Mouse (Mus musculus) embryonic facial prominence, embryonic 11.5 days (tissue): ENCODE measurements around the gene Nedd4. TPM values are rescaled to one million over a fixed set of nuclear protein-coding genes. Genes with fewer than 3 reads are reported as not detected.

Experiments
- ATAC-seq: fragments of 200-750 bp; cut with Nextera tagmentation; replicated peaks from 2 replicates; pipeline ENCODE4 v1.8.0; 2017; ENCODE audit warnings: low read depth; ENCODE audit not compliant: insufficient number of reproducible peaks, low FRiP score, low TSS enrichment
- DNase-seq: peaks from one replicate; pipeline ENCODE4 v3.0.0-alpha.2; 2015; ENCODE audit warnings: low spot score
- H3K27ac ChIP-seq: fragments of 300-500 bp; sonication (generic); replicated peaks from 2 replicates; pipeline ENCODE4 v1.5.1; 2014; ENCODE audit warnings: mild to moderate bottlenecking, low read depth, low read length, control low read depth
- H3K27me3 ChIP-seq: fragments of 300-500 bp; sonication (generic); 2 replicates; pipeline ENCODE4 v1.6.1; 2014; ENCODE audit warnings: mild to moderate bottlenecking, low read length, moderate library complexity, mixed read lengths; ENCODE audit not compliant: control insufficient read depth, insufficient read depth
- H3K36me3 ChIP-seq: fragments of 300-500 bp; sonication (generic); replicated peaks from 2 replicates; pipeline ENCODE4 v1.6.1; 2014; ENCODE audit warnings: low read depth, mild to moderate bottlenecking, low read length, moderate library complexity, mixed read lengths; ENCODE audit not compliant: control insufficient read depth, insufficient read depth
- H3K4me1 ChIP-seq: fragments of 300-500 bp; sonication (generic); 2 replicates; pipeline ENCODE4 v1.6.1; 2014; ENCODE audit warnings: low read length, mixed read lengths; ENCODE audit not compliant: control insufficient read depth, insufficient read depth
- H3K4me2 ChIP-seq: fragments of 300-500 bp; sonication (generic); 2 replicates; pipeline ENCODE4 v1.6.1; 2014; ENCODE audit warnings: low read depth, mild to moderate bottlenecking, control low read depth, low read length, moderate library complexity
- H3K4me3 ChIP-seq: fragments of 300-500 bp; sonication (generic); 2 replicates; pipeline ENCODE4 v1.5.1; 2014; ENCODE audit warnings: low read depth, low read length, control low read depth
- H3K9ac ChIP-seq: fragments of 300-500 bp; sonication (generic); replicated peaks from 2 replicates; pipeline ENCODE4 v1.6.1; 2014; ENCODE audit warnings: mild to moderate bottlenecking, control low read depth, low read length
- H3K9me3 ChIP-seq: fragments of 300-500 bp; sonication (generic); replicated peaks from 2 replicates; pipeline ENCODE4 v1.6.1; 2016; ENCODE audit warnings: mild to moderate bottlenecking, low read length, inconsistent platforms, mixed read lengths; ENCODE audit not compliant: control insufficient read depth
- WGBS: fragments of 180-500 bp; shearing (Covaris S2); extraction: QIAGEN DNeasy Blood & Tissue Kit; methylation state at CpG from one replicate; pipeline ENCODE4 v1.1.7; 2014; 5-methylcytosine and 5-hydroxymethylcytosine counted together
- polyA plus RNA-seq: library from polyadenylated mRNA; unstranded; fragments of >200 nt; fragmentation: Nextera tagmentation; extraction: Ambion mirVana; gene quantifications from 2 replicates; pipeline ENCODE4 v1.2.1, GENCODE M21; 2014

Gene Nedd4
- polyA plus RNA-seq, 1 experiment from 2014 or later = 859 TPM

DNA sequence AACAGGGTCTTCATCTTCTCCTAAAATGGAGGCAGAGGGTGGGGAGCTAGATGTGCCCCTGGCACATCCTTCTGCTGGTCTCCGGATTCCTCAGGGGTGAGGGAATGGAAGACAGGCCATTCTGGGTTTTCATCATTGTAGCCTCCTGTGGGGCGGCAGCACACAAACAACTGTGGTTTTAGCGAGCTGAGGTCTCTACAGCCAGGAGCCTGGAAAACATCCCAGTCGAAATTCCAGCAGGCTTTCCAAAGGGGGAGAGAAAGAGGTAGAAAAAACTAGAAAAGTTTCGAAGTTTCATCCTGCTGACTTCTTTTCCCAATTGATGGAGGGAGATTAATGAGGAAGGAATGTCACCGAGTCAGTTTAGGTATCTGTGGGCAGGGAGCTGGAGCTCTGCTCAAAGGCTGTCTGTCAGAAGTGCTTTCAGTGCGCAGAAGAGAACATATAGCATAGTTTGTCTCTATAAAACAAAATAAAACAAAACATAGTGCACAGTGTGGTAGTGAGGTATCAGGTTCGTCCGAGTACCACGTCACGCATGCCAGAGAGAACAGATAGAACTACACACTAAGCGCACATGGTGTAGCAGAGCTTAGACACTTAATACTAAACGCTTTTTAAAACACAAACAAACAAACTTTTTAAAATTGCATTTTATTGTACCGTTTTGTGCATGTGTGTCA, 128.5 kb downstream of the Nedd4 start:
- ATAC-seq (no peak), DNase-seq (no peak)
- H3K4me1 ChIP-seq = no peaks in the 10 kb centered on the region
- no peak overlapping the region for H3K4me3 ChIP-seq
- 47% methylated on average over 14 of the region's 14 CpGs for WGBS
- no peak overlapping the region for H3K27ac ChIP-seq
- no peaks in the 10 kb centered on the region for H3K36me3 ChIP-seq
- no peaks in the 10 kb centered on the region for H3K27me3 ChIP-seq
- H3K4me2 ChIP-seq = no peak overlapping the region
- H3K9ac ChIP-seq = no peak overlapping the region
- H3K9me3 ChIP-seq = no peaks in the 10 kb centered on the region

DNA sequence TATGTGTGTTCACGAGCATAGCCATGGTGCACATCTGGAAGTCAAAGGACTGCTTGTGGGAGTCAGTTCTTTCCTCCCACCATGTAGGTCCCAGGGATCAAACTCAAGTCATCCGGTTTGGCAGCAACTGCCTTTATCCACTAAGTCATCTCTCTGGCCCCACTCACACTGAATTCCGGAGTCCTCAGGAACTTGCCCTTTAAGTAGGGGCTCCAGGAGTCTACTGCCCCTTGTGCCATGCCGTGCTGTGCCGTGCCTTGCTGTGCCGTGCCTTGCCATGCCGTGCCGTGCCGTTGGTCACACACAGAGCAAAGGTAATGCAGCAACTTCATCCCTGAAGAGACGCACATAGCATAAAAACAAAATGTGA, 129.1 kb downstream of the Nedd4 start:
- Histone ChIP-seq H3K4me2 (no peak overlapping the region; the same call in 1 of the 2 replicates), H3K27me3 (no peaks in the 10 kb centered on the region), H3K27ac (no peak overlapping the region), H3K36me3 (no peaks in the 10 kb centered on the region), H3K9me3 (no peaks in the 10 kb centered on the region), H3K9ac (no peak overlapping the region), H3K4me3 (no peak overlapping the region), H3K4me1 (no peaks in the 10 kb centered on the region)
- no peak for ATAC-seq
- DNase-seq = peak; percentile 37
- WGBS = 26% methylated on average over 10 of the region's 10 CpGs

DNA sequence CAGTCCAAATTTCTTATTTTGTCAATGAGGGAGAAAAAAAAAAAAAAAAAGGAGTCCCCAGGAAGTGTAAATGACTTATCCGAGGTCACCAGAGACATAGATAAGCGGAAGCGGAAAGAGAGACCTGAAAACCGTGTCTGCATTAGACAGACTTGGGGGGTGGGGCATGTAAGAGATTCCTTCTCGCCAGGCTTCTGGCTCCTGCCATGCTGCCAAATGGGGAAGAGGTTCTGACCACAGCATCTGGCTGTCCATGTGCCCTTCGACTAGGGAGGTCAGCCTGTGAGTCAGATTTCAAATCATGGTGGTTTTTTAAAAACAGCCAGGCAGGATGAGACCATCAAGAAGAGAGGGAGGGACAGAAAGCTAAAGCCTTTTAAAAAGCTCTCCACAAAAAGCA, 129.5 kb downstream of the Nedd4 start:
- peak overlapping the region; percentile 7; the same call in 1 of the 2 replicates for H3K4me2 ChIP-seq
- no peaks in the 10 kb centered on the region for H3K4me1 ChIP-seq
- no peak overlapping the region for H3K4me3 ChIP-seq
- no peaks in the 10 kb centered on the region for H3K27me3 ChIP-seq
- H3K9me3 ChIP-seq = no peaks in the 10 kb centered on the region
- no peak overlapping the region for H3K9ac ChIP-seq
- 1% methylated on average over 6 of the region's 6 CpGs for WGBS
- ATAC-seq (no peak), DNase-seq (peak; percentile 57)
- no peaks in the 10 kb centered on the region for H3K36me3 ChIP-seq
- no peak overlapping the region for H3K27ac ChIP-seq

DNA sequence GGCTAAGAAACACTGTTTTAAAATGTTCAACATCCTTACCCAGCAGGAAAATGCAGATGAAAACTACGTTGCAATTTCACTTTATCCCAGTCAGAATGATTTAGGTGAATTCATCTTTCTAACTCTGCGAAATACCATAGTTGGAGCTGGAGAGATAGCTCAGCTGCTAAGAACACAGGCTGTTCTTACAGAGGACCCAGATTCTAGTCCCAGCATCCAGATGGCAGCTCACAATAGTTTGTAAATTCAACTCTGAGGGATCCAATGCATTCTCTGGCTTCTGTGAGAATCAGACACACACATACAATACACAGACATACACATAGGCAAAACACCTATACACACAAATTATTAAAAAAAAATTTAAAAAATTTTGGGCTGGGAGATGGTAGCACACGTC, 133.1 kb downstream of the Nedd4 start:
- ATAC-seq = no peak
- H3K36me3 ChIP-seq = no peaks in the 10 kb centered on the region
- no peak overlapping the region for H3K9ac ChIP-seq
- no peaks in the 10 kb centered on the region for H3K9me3 ChIP-seq
- H3K27ac ChIP-seq = no peak overlapping the region
- H3K4me2 ChIP-seq = no peak overlapping the region
- DNase-seq = no peak
- 81% methylated on average over 3 of the region's 3 CpGs for WGBS
- H3K4me3 ChIP-seq = no peak overlapping the region
- H3K4me1 ChIP-seq = no peaks in the 10 kb centered on the region
- H3K27me3 ChIP-seq = no peaks in the 10 kb centered on the region

DNA sequence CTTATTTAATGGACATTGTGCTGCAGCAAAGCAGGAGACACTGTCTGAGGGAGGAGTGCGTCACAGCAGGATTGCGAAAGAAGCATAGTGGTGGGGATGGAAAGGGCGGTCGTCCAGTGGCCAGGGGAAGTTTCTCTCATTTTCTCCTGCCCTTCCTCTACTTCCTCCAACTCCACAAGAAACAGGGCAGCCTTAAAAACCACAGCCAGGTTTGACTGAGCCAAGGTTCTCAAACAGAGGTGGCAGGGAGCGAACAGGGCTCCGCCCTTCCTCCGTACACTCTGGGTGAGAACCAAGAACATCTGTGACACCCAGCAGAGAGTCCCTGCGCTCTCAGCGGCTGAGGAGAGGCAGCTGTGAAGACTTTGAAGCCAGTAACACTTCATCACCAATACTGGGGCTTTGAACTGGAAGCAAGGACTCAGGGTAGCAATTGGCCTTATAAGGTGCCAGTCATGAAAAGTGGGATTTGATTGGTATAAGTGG, 135.0 kb downstream of the Nedd4 start:
- Histone ChIP-seq H3K4me3 (no peak overlapping the region), H3K27ac (no peak overlapping the region), H3K9me3 (no peaks in the 10 kb centered on the region), H3K4me2 (no peak overlapping the region), H3K27me3 (no peaks in the 10 kb centered on the region), H3K9ac (no peak overlapping the region), H3K4me1 (no peaks in the 10 kb centered on the region), H3K36me3 (no peaks in the 10 kb centered on the region)
- DNase-seq (no peak), ATAC-seq (no peak)
- WGBS = 62% methylated on average over 9 of the region's 9 CpGs

Other genes starting within 250 kb of the Nedd4 start
- 50.7 and 50.9 TPM in 2 replicates for gene Mns1, start 224.3 kb upstream of the Nedd4 start, polyA plus RNA-seq
- gene Tex9, start 170.1 kb upstream of the Nedd4 start, polyA plus RNA-seq = 53.4 and 64.5 TPM in 2 replicates
- 18.5 and 19.9 TPM in 2 replicates for gene Rfx7, start 130.1 kb upstream of the Nedd4 start, polyA plus RNA-seq
- 3.8 and 3.9 TPM in 2 replicates for gene Prtg, start 144.5 kb downstream of the Nedd4 start, polyA plus RNA-seq